Mouse (Mus musculus) heart, postnatal 36 days (tissue): ENCODE data around the gene Gm3880. TPM values are rescaled to one million over a fixed set of nuclear protein-coding genes. Genes with fewer than 3 reads are reported as not detected.
"Not testable (repeated sequence)": the region's sequence is repeated elsewhere in the genome, so short reads cannot be mapped to it uniquely, and the experiment has no call there.

Experiments used
- DNase-seq, 2 experiments: peaks; one replicate each; pipeline ENCODE4 v3.0.0; 2021 to 2022
- intact Hi-C: fragments of 180-260 bp; cut with DNase I; formaldehyde crosslinking; loops from one replicate; pipeline ENCODE4 v1.15.1; 2025
- total RNA-seq, 2 experiments: library from RNA; stranded (reverse); gene quantifications; 2 replicates each; pipeline ENCODE4 v1.2.3; 2021

The Gm3880 gene
- total RNA-seq, result not detected

DNA sequence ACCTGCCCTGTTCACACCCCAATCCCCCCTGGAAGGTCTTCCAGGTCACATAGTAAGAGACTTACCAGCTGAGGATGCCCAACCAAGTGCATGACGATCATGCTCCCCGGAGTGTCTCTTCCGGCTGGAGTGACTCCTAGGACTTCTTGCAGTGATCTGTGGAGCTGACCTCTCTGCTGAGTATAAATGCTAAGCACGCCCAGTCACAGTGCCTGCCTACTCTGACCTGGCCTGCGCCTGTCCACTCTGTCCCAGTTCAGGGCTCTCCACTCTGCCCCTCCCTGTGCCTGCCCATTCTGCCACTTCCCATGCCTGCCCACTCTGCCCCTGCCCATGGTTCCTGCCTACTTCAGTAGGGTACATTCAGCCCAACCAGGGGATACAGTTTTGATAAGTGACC is at the start of gene Gm3880:
Gene Gm3880, minus strand, starts transcription at position 101 of the 400 bp plus-strand sequence.
- intact Hi-C loops, result loop anchor here (1.0 to 2.0 kb wide), 2 partner anchors 19 to 242 kb away; partner anchors contain the start of gene 1700018G05Rik
- not testable (repeated sequence) for DNase-seq

DNA sequence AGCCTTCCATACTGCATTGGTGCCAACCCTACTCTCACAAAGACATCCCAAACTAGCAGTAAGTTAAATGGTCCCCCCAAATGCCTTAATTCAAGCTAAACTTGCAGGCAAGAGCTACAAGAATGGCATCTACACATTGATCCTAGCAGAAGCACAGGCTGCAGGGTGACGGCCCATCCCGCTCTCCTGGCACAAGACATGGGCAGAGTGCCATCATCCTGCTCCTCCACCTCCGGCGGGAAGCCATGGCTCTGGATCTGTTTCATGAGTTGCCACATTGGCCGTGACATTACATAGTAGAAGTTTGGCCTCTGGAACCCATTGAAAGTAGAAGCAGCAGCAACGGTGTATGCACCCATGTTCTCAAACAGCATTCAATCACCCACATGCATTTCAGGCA is 37.5 kb upstream of the Gm3880 start:
- DNase-seq, intact Hi-C loops: not testable (repeated sequence)

DNA sequence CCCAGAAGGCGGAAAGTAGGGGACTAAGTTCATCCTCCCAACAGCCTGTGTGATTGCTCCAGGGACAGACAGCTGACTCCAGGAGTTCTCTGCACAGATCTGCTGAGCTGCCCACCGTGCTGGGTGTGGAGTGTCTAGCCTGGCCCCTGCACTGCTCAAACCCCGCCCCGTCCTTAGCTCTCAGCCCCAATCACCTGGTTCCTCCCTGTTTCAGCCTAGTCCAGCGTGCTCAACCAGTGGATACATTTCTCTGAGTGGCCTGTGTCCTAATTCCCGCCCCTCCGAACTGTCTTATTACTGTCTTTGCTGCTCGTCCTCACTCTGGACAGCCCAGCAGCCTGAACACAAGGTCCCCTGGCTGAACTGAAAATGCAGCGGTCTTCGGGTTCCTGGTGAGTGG is 20.8 kb upstream of the Gm3880 start, which contains the start of the genes Gm9112 and Dmrtc1b:
Gene Gm9112, minus strand, starts transcription at position 101 of the 400 bp plus-strand sequence.
Gene Dmrtc1b, plus strand, starts transcription at position 331 of the 400 bp plus-strand sequence.
- DNase-seq, intact Hi-C loops: not testable (repeated sequence)

DNA sequence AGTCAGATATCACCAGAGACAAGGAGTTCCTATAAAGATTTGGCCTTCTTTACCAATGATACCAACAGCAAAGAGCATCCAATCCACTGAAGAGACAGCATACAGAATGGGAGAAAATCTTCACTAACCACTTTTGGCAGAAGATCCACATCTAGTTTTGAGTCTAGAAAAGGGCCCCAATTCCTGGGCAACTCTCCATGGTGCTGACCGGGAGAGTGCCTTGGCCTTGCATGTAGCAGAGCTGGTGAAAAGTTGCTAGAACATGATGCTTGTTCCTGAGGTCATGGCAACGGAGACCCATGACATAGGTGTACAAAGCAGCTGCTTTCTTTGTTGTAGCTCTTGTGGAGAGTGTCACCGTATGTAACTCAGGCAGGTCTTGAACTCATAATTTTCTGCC is 13.9 kb upstream of the Gm3880 start:
- intact Hi-C loops, DNase-seq: not testable (repeated sequence)

DNA sequence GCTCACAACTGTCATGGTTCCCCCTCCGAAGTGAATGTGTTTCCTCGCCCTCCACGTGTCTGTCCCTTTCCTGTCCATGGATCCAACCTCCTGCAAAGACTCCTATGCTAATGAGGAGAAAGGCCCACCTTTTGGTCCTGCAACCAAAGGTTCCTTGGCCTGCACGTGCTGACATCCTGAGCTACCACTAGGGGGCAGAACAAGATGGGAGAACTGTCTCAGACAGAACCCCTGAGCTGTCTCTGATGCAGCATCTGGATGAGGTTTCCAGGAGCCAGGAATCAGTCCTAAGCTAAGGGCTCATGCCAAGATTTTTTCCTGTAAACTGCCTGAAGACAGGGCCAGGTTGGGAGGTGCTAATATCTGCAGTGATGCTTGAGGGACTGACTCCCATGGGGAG is 2.5 kb upstream of the Gm3880 start:
- DNase-seq, result peak in 1 of 2 experiments; percentile 17
- intact Hi-C loops, result not testable (repeated sequence)

DNA sequence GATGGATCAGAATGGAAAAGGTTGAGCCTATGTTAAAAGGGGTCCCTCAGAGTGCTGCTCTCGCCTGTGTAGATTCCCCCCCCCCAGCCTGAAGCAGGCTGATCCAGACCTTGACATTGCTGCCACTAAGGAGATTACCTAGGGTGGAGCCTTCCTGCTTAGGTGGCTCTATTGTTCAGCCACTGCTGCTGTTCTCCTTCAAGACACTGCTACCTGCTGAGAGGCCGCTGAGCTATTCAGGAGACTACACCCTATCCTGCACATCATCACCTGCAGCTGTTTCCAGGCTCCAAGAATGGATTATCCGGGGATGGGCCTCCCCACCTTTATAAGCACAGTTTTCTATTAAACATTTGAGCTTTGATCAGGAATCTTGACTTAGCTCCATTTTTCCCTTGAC is 2.1 kb downstream of the Gm3880 start:
- intact Hi-C loops, DNase-seq: not testable (repeated sequence)

DNA sequence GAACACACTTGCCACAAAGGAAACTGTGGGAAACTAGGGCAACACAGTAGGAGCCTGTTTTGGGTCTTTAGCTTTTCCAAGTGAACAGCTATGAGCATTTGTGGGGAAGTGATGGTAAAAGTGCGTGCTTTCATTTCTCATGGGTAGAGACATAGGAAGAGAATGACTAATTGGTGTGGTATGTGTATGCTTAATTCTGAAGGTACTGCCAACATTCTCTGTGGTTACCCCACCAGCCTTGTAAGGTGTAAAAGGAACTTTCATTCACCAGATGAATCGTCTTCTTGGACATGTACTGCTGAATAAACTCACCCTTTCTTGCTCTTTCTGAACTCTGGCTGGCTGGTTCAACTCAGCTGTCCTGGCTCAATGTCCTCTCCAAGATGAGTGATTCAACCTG is 20.1 kb downstream of the Gm3880 start:
- intact Hi-C loops, result no loop called here
- no peak for DNase-seq

DNA sequence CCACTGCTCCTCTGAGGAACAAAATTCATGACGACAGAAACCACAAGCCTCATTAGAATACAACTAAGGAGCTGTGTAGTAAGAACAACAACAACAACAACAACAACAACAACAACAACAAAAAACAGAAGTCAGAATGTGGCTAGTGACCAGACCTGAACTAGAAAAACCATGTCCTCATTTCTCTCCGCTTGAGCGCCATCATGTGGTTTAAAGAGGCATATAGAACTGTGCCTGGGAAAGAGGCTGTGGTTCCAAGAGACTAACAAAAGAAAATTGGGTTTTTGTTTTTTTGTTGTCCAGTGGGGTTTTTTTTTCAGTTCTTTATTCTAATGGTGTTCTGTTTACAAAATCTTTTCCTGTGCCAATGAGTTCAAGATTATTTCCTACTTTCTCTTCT is 26.1 kb downstream of the Gm3880 start:
- DNase-seq, result peak; percentile 17 to 23
- intact Hi-C loops, result no loop called here

DNA sequence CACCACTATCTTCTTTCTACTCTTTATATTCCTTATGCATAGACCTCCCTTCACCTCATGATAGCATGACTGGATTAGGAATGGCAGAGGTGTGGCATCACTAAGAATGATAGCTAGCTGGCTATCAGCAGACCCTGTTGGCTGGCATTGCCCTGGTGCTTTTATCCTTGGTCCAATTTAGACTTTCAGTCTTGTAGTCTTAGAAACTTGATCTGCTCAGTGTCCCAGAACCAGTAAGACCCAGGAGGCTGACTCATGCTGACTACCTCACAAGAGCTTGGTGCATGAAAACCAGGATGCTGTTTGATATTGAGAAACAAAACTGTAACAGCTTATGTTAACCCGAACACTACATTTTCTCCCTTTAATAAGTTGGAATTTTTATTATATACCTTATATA is 41.1 kb downstream of the Gm3880 start:
- DNase-seq, result no peak
- intact Hi-C loops, result no loop called here

DNA sequence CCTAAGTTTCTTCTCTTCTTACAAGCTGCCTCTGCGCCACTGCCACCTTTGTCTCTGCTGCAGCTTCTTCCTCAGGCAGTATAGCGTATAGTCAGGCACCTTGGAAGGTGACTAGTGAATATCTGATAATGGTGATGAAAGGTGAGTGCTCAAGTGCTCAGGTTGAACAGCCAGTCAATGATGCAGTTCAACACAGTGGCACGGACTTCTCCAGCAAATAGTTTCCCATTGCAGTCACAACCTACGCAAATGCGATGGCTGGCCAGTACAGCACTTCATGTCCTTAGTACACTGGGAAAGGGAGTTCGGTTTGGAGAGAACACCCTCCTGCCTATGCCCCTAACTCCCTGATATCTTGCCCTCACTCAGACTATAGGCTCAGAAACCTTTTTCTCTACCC is 41.6 kb downstream of the Gm3880 start:
- intact Hi-C loops, result no loop called here
- peak; percentile 7 to 8 for DNase-seq

DNA sequence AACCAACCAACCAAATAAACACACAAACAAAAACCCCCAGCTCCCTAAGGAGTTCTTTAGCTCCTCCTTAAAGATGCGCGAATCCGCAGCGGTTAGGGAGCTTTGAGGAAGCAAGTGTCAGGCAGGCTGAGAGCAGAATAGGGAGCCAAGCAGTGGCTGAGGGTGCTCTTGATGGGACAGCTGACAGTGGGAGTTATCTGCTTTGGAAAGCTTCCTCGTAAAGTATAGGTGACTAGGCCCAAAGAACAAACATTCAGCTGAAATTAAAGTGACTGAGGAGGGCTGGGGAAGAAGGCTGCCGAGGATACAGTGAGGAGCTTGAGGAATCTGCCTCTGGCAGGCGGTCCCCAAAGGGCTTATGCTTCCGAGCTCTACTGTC is 42.2 kb downstream of the Gm3880 start:
- DNase-seq, result no peak
- intact Hi-C loops, result no loop called here

DNA sequence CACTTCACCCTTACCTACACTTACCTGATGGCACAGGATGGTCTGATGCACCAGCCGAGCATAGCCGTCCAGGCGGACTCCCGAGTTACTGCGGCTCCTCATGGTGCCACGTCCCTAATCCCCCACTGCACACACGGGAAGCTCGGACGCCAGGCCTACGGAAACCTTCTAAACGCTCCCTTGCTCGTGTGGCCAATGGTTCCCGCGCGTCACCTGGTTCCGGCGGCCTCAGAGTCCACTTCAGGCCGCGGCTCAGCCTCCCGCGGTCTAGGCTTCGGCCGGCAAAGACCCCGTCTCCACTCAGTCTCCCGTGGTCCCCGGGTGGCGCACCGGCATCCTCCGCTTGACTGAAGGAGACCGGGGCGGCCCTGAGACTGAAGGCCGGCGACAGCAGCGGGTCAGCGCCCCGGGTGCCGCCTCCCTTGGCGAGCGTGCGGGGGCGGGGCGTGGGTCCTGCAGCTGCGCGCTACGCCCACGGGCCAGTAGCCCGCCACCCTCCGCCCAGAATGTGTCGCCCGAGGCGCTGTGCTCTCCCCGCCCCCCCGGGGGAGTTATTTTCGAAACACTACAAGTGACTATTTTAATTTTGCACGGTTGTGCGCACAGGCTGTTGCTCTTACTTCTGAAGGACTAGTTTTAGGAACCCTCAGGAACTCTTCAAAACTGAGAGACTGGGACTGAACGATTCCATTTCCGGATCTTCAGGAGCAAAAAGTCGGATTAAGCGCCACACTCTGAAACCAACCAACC is 42.8 kb downstream of the Gm3880 start, which contains the start of gene Phka1:
Gene Phka1, minus strand, starts transcription at position 424 of the 750 bp plus-strand sequence.
- peak; percentile 86 for DNase-seq
- intact Hi-C loops, result no loop called here

Other genes with a start within 250 kb of the Gm3880 start
- 1 to 10 TPM; 4.7 to 5.3 TPM for gene Hdac8, start 181.6 kb downstream of the Gm3880 start, total RNA-seq
- gene Phka1, start 42.7 kb downstream of the Gm3880 start, total RNA-seq, result 10 to 100 TPM; 29.2 to 38.2 TPM
- not detected for gene Gm9112, start 20.7 kb upstream of the Gm3880 start, total RNA-seq
- not detected for gene Dmrtc1b, start 20.9 kb upstream of the Gm3880 start, total RNA-seq
- gene Dmrtc1c1, start 116.0 kb upstream of the Gm3880 start, total RNA-seq, result not detected
- not detected for gene Dmrtc1c2, start 167.6 kb upstream of the Gm3880 start, total RNA-seq
- not detected for gene 1700031F05Rik, start 181.0 kb upstream of the Gm3880 start, total RNA-seq
- not detected for gene Dmrtc1a, start 221.7 kb upstream of the Gm3880 start, total RNA-seq
- not detected for gene 1700011M02Rik, start 221.9 kb upstream of the Gm3880 start, total RNA-seq
- gene 1700018G05Rik, start 241.4 kb upstream of the Gm3880 start, total RNA-seq, result not detected